Mouse (Mus musculus): ENCODE measurements around the gene Kif21b. TPM values are rescaled to one million over a fixed set of nuclear protein-coding genes. Genes with fewer than 3 reads are reported as not detected.

Kif21b gene
- polyA plus RNA-seq, 1 experiment = 94.8 TPM

GRCm38 (mm10) chr1:136175183-136175582 lies 44.0 kb downstream of the Kif21b start:
- Histone ChIP-seq H3K27ac (ENCODE audit: insufficient read depth, low read depth, low read length) (no peak overlapping the region), H3K4me1 (ENCODE audit: control insufficient read depth, insufficient read depth, low read length) (peaks cover 25% of the 10 kb centered on the region), H3K4me3 (ENCODE audit: insufficient read depth, low read depth, low read length) (no peak overlapping the region)
- TF ChIP-seq POLR2A (IDR thresholded peaks at IDR 0.05; ENCODE audit: insufficient read depth, low read depth, low read length) = no peak
- peak; percentile 51 for TF ChIP-seq CTCF (IDR thresholded peaks at IDR 0.05; ENCODE audit: insufficient read depth, low read depth, low read length)
- 27% methylated on average over 6 of the region's 6 CpGs for WGBS

- no peak overlapping the region for H3K27ac ChIP-seq (ENCODE audit: insufficient read depth, low read depth, low read length)
- 55% methylated on average over 2 of the region's 2 CpGs for WGBS
- peaks cover 23% of the 10 kb centered on the region for H3K4me1 ChIP-seq (ENCODE audit: control insufficient read depth, insufficient read depth, low read length)
- H3K4me3 ChIP-seq (ENCODE audit: insufficient read depth, low read depth, low read length) = no peak overlapping the region
- TF ChIP-seq POLR2A (IDR thresholded peaks at IDR 0.05; ENCODE audit: insufficient read depth, low read depth, low read length) = no peak
- TF ChIP-seq CTCF (IDR thresholded peaks at IDR 0.05; ENCODE audit: insufficient read depth, low read depth, low read length) = no peak
Measured at GRCm38 (mm10) chr1:136177085-136177484, 45.9 kb downstream of the Kif21b start.

GRCm38 (mm10) chr1:136178741-136179140 lies 47.6 kb downstream of the Kif21b start:
- peaks cover 22% of the 10 kb centered on the region for H3K4me1 ChIP-seq (ENCODE audit: control insufficient read depth, insufficient read depth, low read length)
- TF ChIP-seq POLR2A (IDR thresholded peaks at IDR 0.05; ENCODE audit: insufficient read depth, low read depth, low read length) = no peak
- no peak for TF ChIP-seq CTCF (IDR thresholded peaks at IDR 0.05; ENCODE audit: insufficient read depth, low read depth, low read length)
- H3K27ac ChIP-seq (ENCODE audit: insufficient read depth, low read depth, low read length) = no peak overlapping the region
- 64% methylated on average over 6 of the region's 6 CpGs for WGBS
- no peak overlapping the region for H3K4me3 ChIP-seq (ENCODE audit: insufficient read depth, low read depth, low read length)

GRCm38 (mm10) chr1:136179511-136180001 lies 48.4 kb downstream of the Kif21b start:
- Histone ChIP-seq H3K4me3 (ENCODE audit: insufficient read depth, low read depth, low read length) (no peak overlapping the region), H3K27ac (ENCODE audit: insufficient read depth, low read depth, low read length) (no peak overlapping the region), H3K4me1 (ENCODE audit: control insufficient read depth, insufficient read depth, low read length) (peaks cover 15% of the 10 kb centered on the region)
- WGBS = 52% methylated on average over 2 of the region's 2 CpGs
- TF ChIP-seq POLR2A (IDR thresholded peaks at IDR 0.05; ENCODE audit: insufficient read depth, low read depth, low read length) (no peak), CTCF (IDR thresholded peaks at IDR 0.05; ENCODE audit: insufficient read depth, low read depth, low read length) (no peak)

GRCm38 (mm10) chr1:136190033-136190432 lies 58.8 kb downstream of the Kif21b start:
- TF ChIP-seq CTCF (IDR thresholded peaks at IDR 0.05; ENCODE audit: insufficient read depth, low read depth, low read length) (no peak), POLR2A (IDR thresholded peaks at IDR 0.05; ENCODE audit: insufficient read depth, low read depth, low read length) (no peak)
- no peak overlapping the region for H3K27ac ChIP-seq (ENCODE audit: insufficient read depth, low read depth, low read length)
- H3K4me1 ChIP-seq (ENCODE audit: control insufficient read depth, insufficient read depth, low read length) = no peaks in the 10 kb centered on the region
- H3K4me3 ChIP-seq (ENCODE audit: insufficient read depth, low read depth, low read length) = no peak overlapping the region
- WGBS = 94% methylated on average over 5 of the region's 5 CpGs

- TF ChIP-seq POLR2A (IDR thresholded peaks at IDR 0.05; ENCODE audit: insufficient read depth, low read depth, low read length) (no peak), CTCF (IDR thresholded peaks at IDR 0.05; ENCODE audit: insufficient read depth, low read depth, low read length) (peak; percentile 44; the same call in 1 of the 2 replicates)
- Histone ChIP-seq H3K4me1 (ENCODE audit: control insufficient read depth, insufficient read depth, low read length) (no peaks in the 10 kb centered on the region), H3K27ac (ENCODE audit: insufficient read depth, low read depth, low read length) (no peak within 1 kb of the TSS), H3K4me3 (ENCODE audit: insufficient read depth, low read depth, low read length) (no peak within 1 kb of the TSS)
- 52% methylated on average over 3 of the region's 3 CpGs for WGBS
Measured at GRCm38 (mm10) chr1:136212803-136213202, 81.6 kb downstream of the Kif21b start, which contains the start of gene Mroh3. Gene Mroh3 (minus strand): TSS chr1:136212828.

GRCm38 (mm10) chr1:136214304-136214703 lies 83.1 kb downstream of the Kif21b start:
- Histone ChIP-seq H3K27ac (ENCODE audit: insufficient read depth, low read depth, low read length) (no peak overlapping the region), H3K4me3 (ENCODE audit: insufficient read depth, low read depth, low read length) (no peak overlapping the region), H3K4me1 (ENCODE audit: control insufficient read depth, insufficient read depth, low read length) (no peaks in the 10 kb centered on the region)
- TF ChIP-seq POLR2A (IDR thresholded peaks at IDR 0.05; ENCODE audit: insufficient read depth, low read depth, low read length) = no peak
- TF ChIP-seq CTCF (IDR thresholded peaks at IDR 0.05; ENCODE audit: insufficient read depth, low read depth, low read length) = no peak
- WGBS = 84% methylated on average over 15 of the region's 15 CpGs

GRCm38 (mm10) chr1:136220037-136220871 lies 89.1 kb downstream of the Kif21b start:
- H3K27ac ChIP-seq (ENCODE audit: insufficient read depth, low read depth, low read length) = no peak overlapping the region

GRCm38 (mm10) chr1:136222386-136222785 lies 91.2 kb downstream of the Kif21b start:
- no peak overlapping the region for H3K4me3 ChIP-seq (ENCODE audit: insufficient read depth, low read depth, low read length)
- no peaks in the 10 kb centered on the region for H3K4me1 ChIP-seq (ENCODE audit: control insufficient read depth, insufficient read depth, low read length)
- no peak for TF ChIP-seq CTCF (IDR thresholded peaks at IDR 0.05; ENCODE audit: insufficient read depth, low read depth, low read length)
- TF ChIP-seq POLR2A (IDR thresholded peaks at IDR 0.05; ENCODE audit: insufficient read depth, low read depth, low read length) = no peak

More at GRCm38 (mm10) chr1:136220037-136220871, 89.1 kb downstream of the Kif21b start:
- TF ChIP-seq POLR2A (IDR thresholded peaks at IDR 0.05; ENCODE audit: insufficient read depth, low read depth, low read length) (no peak), CTCF (IDR thresholded peaks at IDR 0.05; ENCODE audit: insufficient read depth, low read depth, low read length) (no peak)
- 75% methylated on average over 10 of the region's 10 CpGs for WGBS
- H3K4me3 ChIP-seq (ENCODE audit: insufficient read depth, low read depth, low read length) = no peak overlapping the region
- H3K4me1 ChIP-seq (ENCODE audit: control insufficient read depth, insufficient read depth, low read length) = no peaks in the 10 kb centered on the region

More at GRCm38 (mm10) chr1:136222386-136222785, 91.2 kb downstream of the Kif21b start:
- WGBS = 90% methylated on average over 10 of the region's 10 CpGs
- no peak overlapping the region for H3K27ac ChIP-seq (ENCODE audit: insufficient read depth, low read depth, low read length)

All from olfactory bulb, adult 2 months (tissue).